Mouse (Mus musculus) embryonic facial prominence, embryonic 14.5 days (tissue): ENCODE data around the gene Klhdc8b. TPM values are rescaled to one million over a fixed set of nuclear protein-coding genes. Genes with fewer than 3 reads are reported as not detected.

ENCODE experiments used
- polyA plus RNA-seq: library from polyadenylated mRNA; unstranded; fragments of >200 nt; fragmentation: Nextera tagmentation; extraction: Ambion mirVana; gene quantifications from 2 replicates; pipeline ENCODE4 v1.2.1, GENCODE M21; 2014

Klhdc8b gene
- polyA plus RNA-seq, 1 experiment from 2014 or later, result 23.7 TPM

Other genes starting within 250 kb of the Klhdc8b start
- 101 and 107 TPM in 2 replicates for gene Dag1, start 197.6 kb downstream of the Klhdc8b start, polyA plus RNA-seq
- gene Nicn1, start 171.2 kb downstream of the Klhdc8b start, polyA plus RNA-seq, result 38.6 and 38.9 TPM in 2 replicates
- gene Amt, start 164.7 kb downstream of the Klhdc8b start, polyA plus RNA-seq, result 6.1 and 6.2 TPM in 2 replicates
- 326 and 351 TPM in 2 replicates for gene Rhoa, start 155.5 kb downstream of the Klhdc8b start, polyA plus RNA-seq
- 38.2 and 47.8 TPM in 2 replicates for gene Tcta, start 155.4 kb downstream of the Klhdc8b start, polyA plus RNA-seq
- gene Gpx1, start 122.7 kb downstream of the Klhdc8b start, polyA plus RNA-seq, result 671 and 689 TPM in 2 replicates
- gene Usp4, start 113.7 kb downstream of the Klhdc8b start, polyA plus RNA-seq, result 88.9 and 94.2 TPM in 2 replicates
- 0.18 and 0.58 TPM in 2 replicates for gene 1700102P08Rik, start 68.8 kb downstream of the Klhdc8b start, polyA plus RNA-seq
- gene Ccdc36, start 33.1 kb downstream of the Klhdc8b start, polyA plus RNA-seq, result 1.1 and 1.5 TPM in 2 replicates
- not detected in 2 replicates for gene BC048562, start 25.1 kb downstream of the Klhdc8b start, polyA plus RNA-seq
- 42.0 and 42.2 TPM in 2 replicates for gene Ccdc71, start 1.1 kb downstream of the Klhdc8b start, polyA plus RNA-seq
- 63.8 and 67.2 TPM in 2 replicates for gene Lamb2, start 18.2 kb upstream of the Klhdc8b start, polyA plus RNA-seq
- 57.6 and 57.8 TPM in 2 replicates for gene Usp19, start 29.0 kb upstream of the Klhdc8b start, polyA plus RNA-seq
- 97.2 and 116 TPM in 2 replicates for gene Qars, start 46.1 kb upstream of the Klhdc8b start, polyA plus RNA-seq
- 110 and 126 TPM in 2 replicates for gene Qrich1, start 55.2 kb upstream of the Klhdc8b start, polyA plus RNA-seq
- gene Impdh2, start 98.7 kb upstream of the Klhdc8b start, polyA plus RNA-seq, result 173 and 202 TPM in 2 replicates
- gene Ndufaf3, start 105.9 kb upstream of the Klhdc8b start, polyA plus RNA-seq, result 59.6 and 61.9 TPM in 2 replicates
- gene Dalrd3, start 108.3 kb upstream of the Klhdc8b start, polyA plus RNA-seq, result 116 and 120 TPM in 2 replicates
- gene Wdr6, start 117.2 kb upstream of the Klhdc8b start, polyA plus RNA-seq, result 78.9 and 91.1 TPM in 2 replicates
- 7.4 and 7.8 TPM in 2 replicates for gene P4htm, start 136.1 kb upstream of the Klhdc8b start, polyA plus RNA-seq
- 36.4 and 39.5 TPM in 2 replicates for gene Arih2, start 187.8 kb upstream of the Klhdc8b start, polyA plus RNA-seq
- 24.0 and 27.1 TPM in 2 replicates for gene Slc25a20, start 200.5 kb upstream of the Klhdc8b start, polyA plus RNA-seq
- gene Prkar2a, start 227.7 kb upstream of the Klhdc8b start, polyA plus RNA-seq, result 35.3 and 36.0 TPM in 2 replicates